ENCODE assay signal across 10 mouse cellular contexts in the genomic region with DNA sequence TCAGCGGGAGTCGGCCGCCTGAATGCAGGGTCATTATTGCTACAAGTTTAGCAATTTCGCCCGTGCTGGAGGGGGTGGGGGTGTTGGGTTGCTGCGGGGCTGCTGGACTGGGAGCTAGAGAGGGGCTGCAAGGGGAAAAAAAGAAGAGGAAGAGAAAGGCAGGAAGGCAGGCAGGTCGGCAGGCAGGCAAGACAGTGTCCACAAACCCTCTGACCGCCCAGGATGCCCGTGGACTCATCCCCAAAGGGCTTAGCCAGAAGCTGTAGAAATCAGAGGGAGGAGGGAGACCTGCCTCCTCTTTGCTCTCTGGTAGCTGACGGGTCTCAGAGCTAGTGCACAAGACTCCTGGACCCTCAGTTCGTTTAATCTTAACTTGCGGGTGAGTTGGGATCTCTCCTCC. TPM values are rescaled to one million over a fixed set of nuclear protein-coding genes. Genes with fewer than 3 reads are reported as not detected.
DNase-seq lines count a peak whose midpoint lies in the region; ATAC-seq lines count a peak whose summit lies in the region.
"Had no signal": no experiment of that assay in that cellular context is flagged by ENCODE, and none has a peak within 500 bp of the region (broad histone marks: within the 10 kb centered on the region; RNA-seq: fewer than 3 reads in every experiment).

No protein-coding gene starts in this region.

- H3K4me3 ChIP-seq in lung, embryonic 16.5 days (ENCODE audit: low read length): 0 out of 2 replicates have a peak overlapping the region, but pooled peaks have one; percentile 5
- peak overlapping the region; percentile 47 for H3K4me3 ChIP-seq in forebrain, embryonic 15.5 days
- H3K4me3 ChIP-seq in limb, embryonic 13.5 days: peak overlapping the region; percentile 30
- H3K4me3 ChIP-seq in stomach, embryonic 16.5 days (replicated peaks; ENCODE audit: low read length): peak overlapping the region; percentile 38

- peaks cover 16% of the 10 kb centered on the region for H3K4me1 ChIP-seq in lung, embryonic 16.5 days (replicated peaks; ENCODE audit: control insufficient read depth, insufficient read depth, low read length)
- H3K4me1 ChIP-seq in forebrain, embryonic 15.5 days: peaks cover 39% of the 10 kb centered on the region
- H3K4me1 ChIP-seq in limb, embryonic 13.5 days: peaks cover 33% of the 10 kb centered on the region
- peaks cover 12% of the 10 kb centered on the region for H3K4me1 ChIP-seq in stomach, embryonic 16.5 days (ENCODE audit: control insufficient read depth, insufficient read depth, low read length)

- WGBS in lung, embryonic 16.5 days: 1% methylated on average over 12 of the region's 12 CpGs
- WGBS in forebrain, embryonic 15.5 days: under 1% methylated on average over 12 of the region's 12 CpGs
- WGBS in limb, embryonic 13.5 days: under 1% methylated on average over 12 of the region's 12 CpGs
- under 1% methylated on average over 12 of the region's 12 CpGs for WGBS in stomach, embryonic 16.5 days

- no peaks in the 10 kb centered on the region for H3K36me3 ChIP-seq in lung, embryonic 16.5 days (ENCODE audit: control insufficient read depth, insufficient read depth, low read length)
- H3K36me3 ChIP-seq in forebrain, embryonic 15.5 days: no peaks in the 10 kb centered on the region
- H3K36me3 ChIP-seq in limb, embryonic 13.5 days: no peaks in the 10 kb centered on the region
- no peaks in the 10 kb centered on the region for H3K36me3 ChIP-seq in stomach, embryonic 16.5 days (ENCODE audit: control insufficient read depth, insufficient read depth, low read length)
- H3K36me3 ChIP-seq: liver, embryonic 15.5 days had no signal

- no peak for ATAC-seq in lung, embryonic 16.5 days (ENCODE audit: low read depth)
- ATAC-seq in forebrain, embryonic 15.5 days (replicated peaks): peak; percentile 11; the same call in 1 of the 2 replicates
- ATAC-seq in limb, embryonic 13.5 days (ENCODE audit: low FRiP score, low read depth): no peak
- ATAC-seq in stomach, embryonic 16.5 days (ENCODE audit: insufficient read depth, low FRiP score): no peak

- peaks cover 96% of the 10 kb centered on the region for H3K27me3 ChIP-seq in lung, embryonic 16.5 days (ENCODE audit: control insufficient read depth, insufficient read depth, low read depth, low read length)
- H3K27me3 ChIP-seq in forebrain, embryonic 15.5 days: peaks cover 70% of the 10 kb centered on the region
- peaks cover 100% of the 10 kb centered on the region for H3K27me3 ChIP-seq in limb, embryonic 13.5 days
- H3K27me3 ChIP-seq in stomach, embryonic 16.5 days (ENCODE audit: control insufficient read depth, insufficient read depth, low read length): peaks cover 91% of the 10 kb centered on the region

- peak overlapping the region; percentile 44; the same call in 1 of the 2 replicates for H3K4me2 ChIP-seq in lung, embryonic 16.5 days (ENCODE audit: low read depth, low read length)
- H3K4me2 ChIP-seq in forebrain, embryonic 15.5 days (replicated peaks): peak overlapping the region; percentile 71
- H3K4me2 ChIP-seq in limb, embryonic 13.5 days (replicated peaks): peak overlapping the region; percentile 55
- H3K4me2 ChIP-seq in stomach, embryonic 16.5 days (ENCODE audit: low read depth, low read length): peak overlapping the region; percentile 50

- H3K27ac ChIP-seq in lung, embryonic 16.5 days (ENCODE audit: low read length): no peak overlapping the region
- peak overlapping the region; percentile 81 for H3K27ac ChIP-seq in forebrain, embryonic 15.5 days (replicated peaks)
- H3K27ac ChIP-seq in limb, embryonic 13.5 days: no peak overlapping the region
- no peak overlapping the region for H3K27ac ChIP-seq in stomach, embryonic 16.5 days (ENCODE audit: low read length)
- H3K27ac ChIP-seq: liver, embryonic 15.5 days had no signal

- DNase-seq in lung, postnatal 14 days: no peak
- no peak for DNase-seq in cerebellum, postnatal 14 days
- no peak for DNase-seq in urinary bladder, adult 2 months (ENCODE audit: low spot score)
- DNase-seq in kidney, adult 18-20 months: no peak
- DNase-seq: kidney, postnatal 14 days had no signal

- no peaks in the 10 kb centered on the region for H3K9me3 ChIP-seq in lung, embryonic 16.5 days (ENCODE audit: control insufficient read depth, low read length)
- no peaks in the 10 kb centered on the region for H3K9me3 ChIP-seq in forebrain, embryonic 15.5 days
- no peaks in the 10 kb centered on the region for H3K9me3 ChIP-seq in limb, embryonic 13.5 days
- no peaks in the 10 kb centered on the region for H3K9me3 ChIP-seq in stomach, embryonic 16.5 days (replicated peaks; ENCODE audit: control insufficient read depth, low read length)
- H3K9me3 ChIP-seq: liver, embryonic 15.5 days had no signal

- H3K9ac ChIP-seq in lung, embryonic 16.5 days (ENCODE audit: low read length): no peak overlapping the region
- H3K9ac ChIP-seq in forebrain, embryonic 15.5 days (replicated peaks): peak overlapping the region; percentile 62
- no peak overlapping the region for H3K9ac ChIP-seq in limb, embryonic 13.5 days
- peak overlapping the region; percentile 63; the same call in 1 of the 2 replicates for H3K9ac ChIP-seq in stomach, embryonic 16.5 days (ENCODE audit: low read length)
- H3K9ac ChIP-seq: liver, embryonic 15.5 days had no signal

RNA-seq across cellular contexts. Expression of a gene that starts 4.8 kb away (rescaled TPM):
- polyA plus RNA-seq in lung, embryonic 16.5 days (2015; fragmentation: Nextera tagmentation; extraction: Ambion mirVana): not detected in 2 replicates
- 3.6 and 4.5 TPM in 2 replicates for polyA plus RNA-seq in forebrain, embryonic 15.5 days (2015; fragmentation: Nextera tagmentation; extraction: Ambion mirVana)
- polyA plus RNA-seq in limb, embryonic 13.5 days (2015; fragmentation: Nextera tagmentation; extraction: Ambion mirVana): not detected in 2 replicates
- polyA plus RNA-seq in stomach, embryonic 16.5 days (2015; fragmentation: Nextera tagmentation; extraction: Ambion mirVana): 7.2 and 11.1 TPM in 2 replicates
- not detected in 2 replicates for polyA plus RNA-seq in urinary bladder, adult 2 months (2012; rRNA removed)

RNA-seq across cellular contexts. Expression of a gene that starts 57.8 kb away (rescaled TPM):
- polyA plus RNA-seq in lung, embryonic 16.5 days (2015; fragmentation: Nextera tagmentation; extraction: Ambion mirVana): 9.1 and 12.2 TPM in 2 replicates
- 17.8 and 18.7 TPM in 2 replicates for polyA plus RNA-seq in forebrain, embryonic 15.5 days (2015; fragmentation: Nextera tagmentation; extraction: Ambion mirVana)
- polyA plus RNA-seq in limb, embryonic 13.5 days (2015; fragmentation: Nextera tagmentation; extraction: Ambion mirVana): 12.2 and 14.2 TPM in 2 replicates
- 11.2 and 13.1 TPM in 2 replicates for polyA plus RNA-seq in stomach, embryonic 16.5 days (2015; fragmentation: Nextera tagmentation; extraction: Ambion mirVana)
- 53.4 and 55.9 TPM in 2 replicates for polyA plus RNA-seq in urinary bladder, adult 2 months (2012; rRNA removed)

Comparison
In these comparisons a context has a peak if more than half of its experiments do, and no peak if none do; other contexts are left out.
1. H3K9ac ChIP-seq: peak in forebrain, embryonic 15.5 days (single experiment) and stomach, embryonic 16.5 days (single experiment); none in lung, embryonic 16.5 days (single experiment) and limb, embryonic 13.5 days (single experiment).
2. Peak in every context shown above with its lines, with median percentiles within 50 percentile points of each other: H3K4me2 ChIP-seq and H3K4me3 ChIP-seq.